Mouse (Mus musculus) cerebral cortex, adult 2 months (tissue): Measurements from ENCODE around the gene Zfp628.

Experiments
- WGBS: fragments of 180-500 bp; shearing (Covaris S2); methylation state at CpG from one replicate; pipeline ENCODE4 v1.1.7; 2018; 5-methylcytosine and 5-hydroxymethylcytosine counted together

The Zfp628 gene

DNA sequence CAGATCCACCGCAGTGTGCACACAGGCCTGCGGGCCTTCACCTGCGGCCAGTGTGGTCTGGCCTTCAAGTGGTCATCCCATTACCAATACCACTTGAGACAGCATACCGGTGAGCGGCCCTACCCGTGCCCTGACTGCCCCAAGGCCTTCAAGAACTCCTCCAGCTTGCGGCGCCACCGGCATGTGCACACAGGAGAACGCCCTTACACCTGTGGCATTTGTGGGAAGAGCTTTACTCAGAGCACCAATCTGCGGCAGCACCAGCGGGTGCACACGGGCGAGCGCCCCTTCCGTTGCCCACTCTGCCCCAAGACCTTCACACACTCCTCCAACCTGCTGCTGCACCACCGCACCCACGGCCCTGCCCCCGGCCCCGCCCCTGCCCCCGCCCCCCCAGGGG lies 4.1 kb downstream of the Zfp628 start:
- WGBS, result 84% methylated on average over 21 of the region's 21 CpGs

DNA sequence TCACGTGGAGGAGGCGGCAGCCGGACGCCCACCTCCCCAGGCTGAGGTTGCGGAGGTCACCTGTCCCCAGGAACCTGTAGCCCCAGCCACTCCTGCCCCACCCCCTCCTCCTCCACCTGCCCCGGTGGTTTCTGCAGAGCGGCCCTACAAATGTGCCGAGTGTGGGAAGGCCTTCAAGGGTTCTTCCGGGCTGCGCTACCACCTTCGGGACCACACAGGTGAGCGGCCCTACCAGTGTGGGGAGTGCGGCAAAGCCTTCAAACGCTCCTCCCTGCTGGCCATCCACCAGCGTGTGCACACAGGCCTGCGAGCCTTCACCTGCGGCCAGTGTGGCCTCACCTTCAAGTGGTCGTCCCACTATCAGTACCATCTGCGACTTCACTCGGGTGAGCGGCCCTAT lies 5.0 kb downstream of the Zfp628 start:
- WGBS, result 92% methylated on average over 21 of the region's 21 CpGs

DNA sequence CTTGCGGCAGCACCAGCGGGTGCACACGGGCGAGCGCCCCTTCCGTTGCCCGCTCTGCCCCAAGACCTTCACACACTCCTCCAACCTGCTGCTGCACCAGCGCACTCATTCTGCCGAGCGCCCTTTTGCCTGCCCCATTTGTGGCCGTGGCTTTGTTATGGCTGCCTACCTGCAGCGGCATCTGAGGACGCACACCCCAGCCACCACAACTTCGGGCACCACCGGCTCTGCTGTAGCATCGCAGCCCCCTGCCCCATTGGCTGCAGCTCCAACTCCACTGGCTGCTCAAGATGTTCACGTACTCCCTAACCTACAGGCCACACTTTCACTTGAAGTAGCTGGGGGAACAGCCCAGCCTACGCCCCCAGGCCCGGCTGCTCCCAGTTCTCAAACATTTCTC lies 5.5 kb downstream of the Zfp628 start:
- WGBS, result 90% methylated on average over 19 of the region's 19 CpGs

DNA sequence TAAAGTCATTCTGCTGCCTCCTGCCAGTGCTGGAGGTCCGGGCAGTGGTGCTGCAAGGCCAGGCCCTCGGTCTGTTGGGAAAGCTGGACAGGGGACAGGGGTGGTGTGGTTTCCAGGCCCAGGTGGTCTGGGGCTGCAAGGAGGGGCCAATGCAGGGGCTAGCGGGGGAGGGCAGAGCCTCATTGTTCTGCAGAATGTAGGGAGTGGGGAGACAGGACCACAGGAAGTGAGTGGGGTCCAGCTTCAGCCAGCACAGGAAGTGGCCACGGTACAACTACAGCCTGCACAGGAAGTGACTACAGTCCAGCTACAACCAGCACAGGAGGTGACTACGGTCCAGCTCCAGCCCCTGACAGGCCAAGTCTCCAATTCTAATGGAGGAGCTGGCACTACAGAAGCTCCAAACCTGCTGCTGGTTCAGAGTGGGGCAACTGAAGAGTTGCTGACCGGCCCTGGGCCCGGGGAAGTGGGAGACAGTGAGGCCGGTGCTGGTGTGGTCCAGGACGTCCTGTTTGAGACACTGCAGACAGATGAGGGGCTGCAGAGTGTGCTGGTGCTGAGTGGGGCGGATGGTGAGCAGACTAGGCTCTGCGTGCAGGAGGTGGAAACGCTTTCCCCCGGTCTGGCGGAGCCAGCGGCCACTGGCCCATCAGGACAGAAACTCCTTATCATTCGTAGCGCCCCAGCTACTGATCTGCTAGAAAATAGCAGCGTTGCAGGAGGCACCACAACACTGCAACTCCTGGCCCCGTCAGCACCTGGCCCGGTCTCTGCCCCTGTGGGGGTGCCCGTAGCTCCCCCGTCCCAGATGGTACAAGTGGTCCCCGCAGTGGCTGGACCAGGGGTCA lies 6.2 kb downstream of the Zfp628 start:
- WGBS, result 53% methylated on average over 23 of the region's 23 CpGs

DNA sequence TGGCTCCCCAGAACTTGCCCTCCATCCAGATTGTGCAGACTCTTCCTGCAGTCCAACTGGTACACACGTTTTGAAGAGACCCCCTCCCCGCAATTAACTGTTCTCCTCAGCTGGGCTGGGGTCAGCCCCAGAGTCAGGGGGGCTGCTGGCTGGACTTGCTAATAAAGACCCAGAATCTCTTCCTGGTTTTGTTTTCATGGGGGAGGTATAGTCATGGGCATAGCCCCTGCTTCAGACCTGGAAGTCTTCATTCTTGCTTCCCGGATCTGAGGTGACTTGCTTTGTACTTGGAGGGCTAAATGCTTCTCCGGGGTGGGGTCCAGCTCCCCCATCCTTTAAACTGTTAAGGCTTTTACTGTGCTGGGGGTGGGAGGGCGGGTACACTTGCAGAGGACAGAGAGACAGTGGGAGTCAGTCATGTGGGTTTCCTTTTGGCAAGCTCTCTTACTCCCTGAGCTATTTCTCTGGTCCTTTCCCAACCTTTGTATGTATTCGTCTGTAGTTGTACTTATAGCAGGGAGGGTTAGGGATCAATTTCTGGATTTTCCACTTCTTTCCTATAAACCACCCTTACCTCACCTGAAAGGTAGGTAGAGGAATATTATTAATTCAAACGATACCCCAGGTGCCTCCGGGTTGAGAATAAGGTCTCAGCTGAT lies 6.9 kb downstream of the Zfp628 start, which contains the start of gene Nat14:
Gene Nat14 (plus strand): TSS at position 205 of the 659 bp plus-strand sequence.
- 13% methylated on average over 8 of the region's 8 CpGs for WGBS

DNA sequence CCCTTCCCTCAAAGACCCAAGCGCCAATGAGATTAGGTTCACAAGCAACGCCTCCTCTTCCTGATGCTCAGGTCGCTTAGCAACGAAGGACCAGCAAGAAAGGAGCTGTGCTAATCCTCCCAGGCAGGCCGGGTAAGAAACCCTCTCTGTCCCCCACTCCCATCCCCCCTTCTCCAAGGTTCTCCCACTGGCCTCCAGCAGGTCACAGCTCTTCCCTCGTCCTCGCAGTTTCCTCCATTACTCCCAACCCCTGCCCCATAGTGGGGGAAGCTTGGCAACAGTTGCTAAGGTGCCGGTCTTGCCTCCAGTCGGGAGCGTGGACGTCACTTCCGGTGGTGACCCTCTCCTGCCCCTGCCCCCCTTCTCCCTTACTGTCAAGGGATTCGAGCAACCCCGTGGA lies 7.5 kb downstream of the Zfp628 start:
- WGBS, result under 1% methylated on average over 14 of the region's 14 CpGs

DNA sequence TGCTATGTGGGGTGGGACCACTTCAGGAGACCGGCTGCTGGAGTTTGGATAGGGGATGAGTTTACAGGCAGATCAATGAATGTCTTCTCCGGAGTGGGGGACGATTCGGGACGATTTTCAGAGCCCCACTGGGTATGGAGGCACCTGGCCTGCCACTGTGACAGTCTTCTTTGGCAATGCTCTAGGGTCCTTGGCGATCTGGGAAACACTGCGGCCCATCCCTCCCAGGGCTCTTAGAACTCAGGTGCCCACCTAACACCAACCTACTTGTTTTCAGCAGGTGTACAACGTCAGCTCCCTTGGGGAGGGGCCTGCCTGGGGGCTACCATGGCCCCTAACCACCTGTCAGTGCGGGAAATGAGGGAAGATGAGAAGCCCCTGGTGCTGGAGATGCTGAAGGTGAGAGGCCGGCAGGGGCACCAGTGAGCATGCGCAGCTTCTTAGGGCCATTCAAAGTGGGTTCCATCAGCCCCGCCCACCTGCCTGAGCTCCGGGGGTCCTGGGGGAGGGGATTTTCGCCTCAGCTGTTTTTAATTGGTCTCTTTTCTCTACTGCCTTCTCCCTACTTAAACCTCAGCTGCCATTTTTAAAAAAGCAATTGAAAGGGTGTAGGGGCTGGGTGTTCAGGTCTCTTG lies 8.0 kb downstream of the Zfp628 start:
- WGBS, result under 1% methylated on average over 14 of the region's 14 CpGs

DNA sequence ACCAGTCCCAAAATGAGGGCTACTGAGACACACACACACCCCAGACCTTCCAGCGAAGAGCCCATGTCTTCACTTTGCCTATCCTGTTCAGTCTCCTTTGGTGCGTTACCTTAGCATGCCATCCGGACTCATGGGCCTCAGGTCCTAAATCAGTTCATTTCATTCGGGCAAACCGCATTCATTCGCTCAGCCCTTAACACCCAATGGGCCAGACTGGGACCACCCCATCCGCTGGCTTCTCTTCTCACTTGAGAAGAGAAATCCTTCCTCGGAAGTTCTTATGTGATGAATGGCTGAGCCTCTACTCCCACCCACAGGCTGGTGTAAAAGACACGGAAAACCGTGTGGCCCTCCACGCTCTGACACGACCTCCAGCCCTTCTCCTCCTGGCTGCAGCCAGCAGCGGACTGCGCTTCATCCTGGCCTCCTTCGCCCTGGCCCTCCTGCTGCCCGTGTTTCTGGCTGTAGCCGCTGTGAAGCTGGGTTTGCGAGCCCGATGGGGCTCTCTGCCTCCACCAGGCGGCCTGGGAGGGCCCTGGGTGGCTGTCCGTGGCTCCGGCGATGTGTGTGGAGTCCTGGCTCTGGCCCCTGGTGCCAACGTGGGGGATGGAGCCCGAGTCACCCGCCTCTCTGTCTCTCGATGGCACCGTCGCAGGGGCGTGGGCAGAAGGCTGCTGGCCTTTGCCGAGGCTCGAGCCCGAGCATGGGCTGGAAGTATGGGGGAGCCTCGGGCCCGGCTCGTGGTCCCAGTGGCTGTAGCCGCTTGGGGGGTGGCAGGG lies 8.8 kb downstream of the Zfp628 start:
- WGBS, result 4% methylated on average over 37 of the region's 37 CpGs

DNA sequence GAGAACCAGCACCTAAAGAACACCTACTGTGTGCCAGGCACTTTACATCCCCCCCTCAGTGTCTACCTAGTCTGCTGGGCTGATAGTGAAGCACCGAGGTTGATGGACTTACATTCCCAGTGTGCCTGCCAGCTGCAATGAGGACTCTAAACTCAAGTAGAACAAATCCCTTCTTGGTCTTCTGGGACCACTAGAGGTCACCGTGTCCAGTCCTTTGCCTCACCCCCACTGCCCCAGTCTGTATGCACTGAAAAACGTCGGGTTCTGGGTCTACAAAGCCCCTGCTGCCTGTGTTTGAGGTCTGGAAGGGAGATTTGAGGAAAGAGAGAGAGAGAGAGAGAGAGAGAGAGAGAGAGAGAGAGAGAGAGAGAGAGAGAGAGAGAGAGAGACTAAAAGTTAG lies 9.5 kb downstream of the Zfp628 start:
- WGBS, result under 1% methylated on average over 4 of the region's 4 CpGs

DNA sequence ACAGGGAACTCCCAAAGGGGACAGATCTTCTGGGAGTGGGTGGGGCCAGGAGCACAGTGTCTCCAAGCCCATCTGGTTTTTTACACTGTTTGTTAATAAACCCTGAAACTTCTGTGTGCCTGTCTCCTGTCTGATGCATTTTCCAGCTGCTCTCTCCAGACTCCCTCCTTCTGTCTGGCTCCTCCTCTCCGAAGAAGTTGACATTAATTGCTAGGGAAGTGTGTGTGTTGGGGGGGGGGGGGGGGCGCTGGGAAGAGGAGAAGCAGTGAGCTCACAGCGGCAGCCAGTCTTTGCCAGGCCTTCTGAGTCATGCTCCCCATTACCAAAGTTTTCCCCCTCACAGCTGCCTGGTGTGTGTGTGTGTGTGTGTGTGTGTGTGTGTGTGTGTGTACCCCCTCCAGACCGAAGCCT lies 9.9 kb downstream of the Zfp628 start:
- WGBS, result 0% methylated on average over 3 of the region's 4 CpGs

DNA sequence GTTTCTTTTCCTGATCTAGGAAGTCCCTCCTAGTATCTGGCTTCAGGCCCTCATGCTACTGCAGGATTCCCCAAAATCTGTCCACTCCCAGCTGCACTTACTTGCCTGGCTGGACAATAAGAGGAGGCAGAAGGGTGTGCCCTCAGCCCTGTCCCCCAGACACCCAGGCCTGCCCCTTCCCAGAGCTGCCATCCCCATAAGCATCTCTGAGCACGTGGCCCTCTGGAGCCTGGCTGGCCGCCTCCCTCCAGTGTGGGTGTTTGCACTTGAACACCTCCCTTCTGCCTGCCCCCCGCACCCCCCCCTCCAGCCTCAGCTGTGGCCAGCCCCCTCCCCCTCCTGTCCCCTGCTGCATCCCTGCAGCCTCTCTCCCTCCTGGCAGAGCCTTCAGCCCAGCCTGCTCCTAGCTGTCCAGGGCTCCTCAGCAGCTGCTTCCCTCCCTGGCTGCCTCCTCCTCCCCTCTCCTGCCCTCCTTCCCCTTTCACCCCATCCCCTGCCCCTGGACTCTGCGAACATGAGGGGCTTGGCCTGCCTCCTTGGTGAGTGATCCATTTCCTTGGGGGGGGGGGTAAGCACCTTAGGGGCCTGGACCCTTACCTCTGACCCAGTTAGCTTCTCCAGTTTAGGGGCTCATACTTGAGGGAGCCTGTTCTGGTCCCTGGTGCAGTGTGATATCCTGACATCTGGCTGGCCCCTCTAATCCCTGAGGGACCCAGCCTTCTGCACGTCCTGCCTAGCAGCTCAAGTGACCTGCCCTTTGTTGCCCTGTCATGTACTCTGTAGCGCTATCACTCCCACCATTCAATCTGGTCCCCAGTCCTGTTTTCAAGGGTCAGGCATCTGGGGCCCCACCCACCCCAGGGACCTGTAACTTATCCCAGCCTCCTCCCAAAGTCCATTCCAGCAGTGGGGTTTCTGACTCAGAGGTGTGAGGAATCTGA lies 10.7 kb downstream of the Zfp628 start, which contains the start of gene Ssc5d:
Gene Ssc5d (plus strand): TSS at position 345 of the 941 bp plus-strand sequence.
- 28% methylated on average over 5 of the region's 6 CpGs for WGBS

DNA sequence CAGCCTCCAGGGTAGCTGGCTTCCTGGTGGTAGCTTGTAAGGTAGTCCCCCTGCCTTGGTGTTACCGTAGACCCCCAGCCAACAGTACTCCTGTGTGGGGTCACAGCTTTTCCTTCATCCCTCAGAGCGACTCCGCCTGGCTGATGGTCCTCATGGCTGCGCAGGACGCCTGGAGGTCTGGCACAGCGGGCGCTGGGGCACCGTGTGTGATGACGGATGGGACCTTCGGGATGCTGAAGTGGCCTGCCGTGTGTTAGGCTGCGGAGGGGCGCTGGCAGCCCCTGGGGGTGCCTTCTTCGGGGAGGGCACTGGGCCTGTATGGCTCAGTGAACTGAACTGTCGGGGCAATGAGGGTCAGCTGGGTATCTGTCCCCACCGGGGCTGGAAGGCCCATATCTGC lies 11.8 kb downstream of the Zfp628 start:
- WGBS, result 89% methylated on average over 16 of the region's 16 CpGs

DNA sequence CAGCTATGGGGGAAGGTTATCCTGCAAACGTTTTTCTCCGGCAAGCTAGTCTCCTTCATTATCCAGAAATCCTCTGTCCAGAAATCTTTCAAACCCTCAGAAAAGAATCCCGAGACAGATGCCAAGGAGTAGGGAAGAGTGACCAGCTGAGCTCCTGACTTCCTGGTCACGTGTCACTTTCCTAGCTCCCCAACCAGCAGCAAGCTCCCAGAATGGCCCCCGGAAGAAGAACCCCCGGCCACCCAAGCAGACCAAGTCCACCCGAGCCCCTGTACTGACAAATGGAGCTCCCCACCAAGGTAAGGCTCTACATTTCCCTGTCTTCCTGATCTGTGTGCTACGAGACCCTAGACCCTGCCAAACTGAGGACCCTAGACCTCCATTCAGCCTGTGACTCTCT lies 12.7 kb downstream of the Zfp628 start:
- WGBS, result 77% methylated on average over 8 of the region's 8 CpGs

DNA sequence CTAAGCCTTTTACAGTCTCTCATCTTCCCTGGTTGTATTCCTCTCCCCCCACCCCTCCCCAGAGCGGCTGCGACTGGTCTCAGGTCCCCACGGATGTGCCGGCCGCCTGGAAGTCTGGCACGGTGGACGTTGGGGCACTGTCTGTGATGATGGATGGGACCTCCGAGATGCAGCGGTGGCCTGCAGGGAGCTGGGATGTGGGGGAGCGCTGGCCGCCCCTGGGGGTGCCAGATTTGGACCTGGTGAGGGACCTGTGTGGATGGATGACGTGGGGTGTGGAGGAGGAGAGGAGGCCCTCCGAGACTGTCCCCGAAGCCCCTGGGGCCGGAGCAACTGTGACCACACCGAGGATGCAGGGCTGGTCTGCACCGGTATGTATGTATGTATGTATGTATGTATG lies 13.3 kb downstream of the Zfp628 start:
- 87% methylated on average over 17 of the region's 17 CpGs for WGBS

DNA sequence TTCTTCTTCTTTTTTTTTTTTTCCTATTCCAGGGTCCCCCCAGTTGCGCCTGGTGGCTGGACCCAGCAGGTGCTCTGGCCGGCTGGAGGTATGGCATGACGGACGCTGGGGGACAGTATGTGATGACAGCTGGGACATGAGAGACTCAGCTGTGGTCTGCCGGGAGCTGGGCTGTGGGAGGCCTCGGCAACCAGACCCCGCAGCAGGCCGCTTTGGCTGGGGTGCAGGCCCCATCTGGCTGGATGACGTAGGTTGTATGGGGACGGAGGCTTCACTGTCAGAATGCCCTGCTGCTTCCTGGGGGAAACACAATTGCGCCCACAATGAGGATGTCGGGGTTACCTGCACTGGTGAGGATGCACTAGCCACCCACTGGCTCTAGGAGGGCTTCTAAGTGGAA lies 18.1 kb downstream of the Zfp628 start:
- 83% methylated on average over 12 of the region's 12 CpGs for WGBS

DNA sequence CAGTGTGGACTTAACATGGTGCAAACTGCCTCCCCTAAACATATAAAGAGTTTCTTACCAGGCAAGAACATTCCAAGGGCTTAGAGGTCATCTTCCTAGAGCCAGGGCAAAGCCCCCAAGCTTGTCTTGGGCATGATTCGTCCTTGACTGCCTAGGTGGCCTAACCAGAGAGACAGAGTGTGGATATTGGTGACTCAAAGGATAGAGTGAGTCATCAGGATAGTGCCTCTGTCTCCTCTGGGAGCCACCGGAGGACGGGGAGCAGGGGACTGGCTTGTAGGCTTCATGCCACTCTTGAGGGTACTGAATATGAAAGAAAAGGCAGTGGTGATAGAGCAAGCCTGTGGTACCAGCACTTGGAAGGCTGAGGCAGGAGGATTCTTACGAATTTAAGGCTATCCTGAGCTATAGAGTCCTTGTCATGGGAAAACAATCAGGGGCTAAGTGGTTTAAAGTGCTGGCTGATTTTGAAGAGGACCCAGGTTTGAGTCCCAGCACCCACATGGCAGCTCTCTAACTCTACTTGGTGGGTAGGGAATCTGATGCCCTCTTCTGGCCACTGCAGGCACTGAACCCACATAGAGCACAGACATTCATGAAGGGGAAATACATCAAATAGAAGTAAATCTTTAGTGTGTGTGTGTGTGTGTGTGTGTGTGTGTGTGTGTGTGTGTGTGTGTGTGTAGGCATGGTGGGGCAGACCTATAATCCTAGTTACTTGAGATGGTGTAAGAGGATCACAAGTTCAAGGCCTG lies 19.3 kb downstream of the Zfp628 start:
- WGBS, result 87% methylated on average over 4 of the region's 4 CpGs

DNA sequence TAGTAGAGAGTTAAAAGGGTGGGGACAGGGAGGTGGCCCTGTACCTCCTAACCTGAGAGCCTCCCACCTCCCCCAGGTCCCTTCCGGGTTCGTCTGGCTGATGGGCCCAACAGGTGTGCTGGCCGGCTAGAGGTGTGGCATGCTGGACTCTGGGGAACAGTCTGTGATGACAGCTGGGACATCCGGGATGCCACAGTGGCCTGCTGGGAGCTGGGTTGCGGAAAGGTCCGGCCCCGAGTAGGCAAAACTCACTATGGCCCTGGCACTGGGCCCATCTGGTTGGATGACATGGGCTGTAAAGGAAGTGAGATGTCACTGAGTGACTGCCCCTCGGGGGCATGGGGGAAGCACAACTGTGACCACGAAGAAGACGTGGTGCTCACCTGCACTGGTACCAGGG lies 21.8 kb downstream of the Zfp628 start:
- WGBS, result 80% methylated on average over 10 of the region's 10 CpGs

DNA sequence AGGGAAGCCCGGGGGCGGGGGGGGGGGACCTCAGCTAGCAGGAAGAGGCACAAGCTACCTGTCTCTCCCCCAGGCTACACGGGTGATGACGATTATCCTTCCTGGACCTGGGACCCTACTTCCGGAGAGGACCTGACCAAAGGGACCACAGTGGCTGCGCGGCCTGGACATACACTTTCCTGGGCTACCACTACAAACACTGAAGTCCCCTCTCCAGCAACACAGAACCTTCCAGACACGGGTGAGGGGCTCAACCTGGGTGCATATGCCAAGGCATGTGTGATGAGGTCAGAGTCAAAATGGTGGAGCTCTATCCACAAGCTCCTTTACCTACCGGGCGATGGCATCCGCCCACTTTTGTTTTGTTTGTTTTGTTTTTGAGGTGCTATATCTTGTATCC lies 22.4 kb downstream of the Zfp628 start:
- WGBS, result 77% methylated on average over 11 of the region's 11 CpGs

DNA sequence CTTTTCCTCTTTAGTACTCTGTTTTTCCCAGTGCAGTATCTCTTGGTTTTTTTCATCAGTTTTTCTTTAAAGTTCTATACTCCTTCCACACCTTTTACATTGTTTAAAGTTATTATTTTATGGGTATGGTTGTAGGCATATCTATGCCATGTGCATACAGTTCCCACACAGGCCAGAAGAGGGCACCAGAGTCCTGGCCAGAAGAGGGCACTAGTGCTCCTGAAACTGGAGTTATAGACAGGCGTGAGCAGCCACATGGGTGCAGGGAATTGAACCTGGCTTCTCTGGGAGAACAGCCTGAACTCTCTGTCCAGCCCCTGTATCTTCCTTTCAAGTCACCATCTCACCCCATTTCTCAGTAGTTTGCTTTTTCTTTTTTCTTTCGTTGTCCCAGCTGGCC lies 23.4 kb downstream of the Zfp628 start:
- WGBS, result 48% methylated on average over 2 of the region's 2 CpGs

DNA sequence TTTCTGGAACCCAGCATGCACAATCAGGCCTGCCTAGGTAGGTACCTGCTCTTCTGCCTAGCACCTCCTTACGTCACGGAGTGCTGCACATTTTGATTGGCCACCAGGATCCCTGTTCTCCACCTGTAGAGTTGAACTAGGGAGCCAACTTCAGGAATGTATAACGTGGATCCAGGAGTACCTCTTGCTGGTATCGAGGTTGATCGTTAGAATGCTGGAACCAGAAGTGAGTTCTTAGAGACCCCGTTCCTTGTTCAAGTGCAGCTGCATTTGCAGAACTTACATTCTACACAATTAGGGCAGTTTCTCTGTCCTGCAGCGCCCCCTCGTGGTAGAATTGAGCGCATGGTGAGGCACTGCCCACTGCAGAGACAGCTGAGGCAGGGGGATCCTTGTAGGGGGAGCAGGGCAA lies 25.1 kb downstream of the Zfp628 start:
- 17% methylated on average over 9 of the region's 9 CpGs for WGBS
